Mouse (Mus musculus) erythroblast, embryonic 14.5 days (primary cell): ENCODE results near the gene Gpr146.

Source experiments
- GATA1 ChIP-seq: IDR thresholded peaks from 2 replicates; pipeline ENCODE4 v1.6.1; 2012; ENCODE audit warnings: low read length, inconsistent platforms, mixed read lengths
- TAL1 ChIP-seq: IDR thresholded peaks from 3 replicates; pipeline ENCODE4 v1.6.1; 2012; ENCODE audit warnings: low read length, inconsistent platforms, mixed read lengths

DNA sequence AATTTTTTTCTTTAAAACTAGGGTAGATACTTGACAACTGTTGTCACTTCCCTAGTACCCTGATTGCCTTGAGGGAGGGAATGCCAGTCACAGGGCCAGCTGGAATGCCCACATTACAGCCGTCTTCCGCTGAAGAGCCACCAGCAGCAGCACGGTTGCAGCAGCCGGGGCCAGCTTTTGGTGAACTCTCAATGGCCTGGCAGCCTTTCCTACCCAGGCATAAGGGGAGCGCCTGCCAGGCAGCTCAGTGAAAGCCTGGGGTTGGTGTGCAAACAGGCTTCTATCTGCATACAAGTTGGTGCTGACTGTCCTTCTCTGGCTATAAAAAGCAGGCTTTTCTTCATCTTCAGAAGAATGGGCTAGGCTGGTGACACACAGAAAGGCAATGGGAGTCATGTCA lies 63.0 kb downstream of the Gpr146 start:
- TF ChIP-seq GATA1 (no peak), TAL1 (no peak)
